Mouse (Mus musculus) retina, postnatal 7 days (tissue): ENCODE measurements around the gene Klhl24.

Source experiments
- DNase-seq: peaks from one replicate; pipeline ENCODE4 v3.0.0-alpha.2; 2012; ENCODE audit warnings: low read depth, low spot score

The Klhl24 gene

GRCm38 (mm10) chr16:20144568-20144967 is 47.2 kb downstream of the Klhl24 start:
- DNase-seq: no peak

DNA sequence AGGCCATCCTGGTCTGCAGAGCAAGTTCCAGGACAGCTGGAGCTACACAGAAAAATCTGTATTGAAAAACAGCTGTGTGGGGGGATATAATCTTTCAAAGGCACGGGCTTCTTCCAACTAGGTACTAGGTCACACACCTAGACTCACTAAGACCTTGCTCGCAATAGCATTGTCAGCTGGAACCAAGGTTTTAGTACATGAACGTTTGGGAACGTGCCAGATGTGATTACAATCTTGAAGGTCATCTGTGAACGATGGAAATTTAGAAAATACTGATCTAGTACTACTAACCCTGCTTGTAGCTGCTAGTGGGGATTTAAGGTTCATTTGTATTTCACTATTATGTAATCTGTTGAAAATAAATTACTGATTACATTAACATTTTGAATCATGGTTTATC is 54.6 kb downstream of the Klhl24 start:
- DNase-seq: no peak

DNA sequence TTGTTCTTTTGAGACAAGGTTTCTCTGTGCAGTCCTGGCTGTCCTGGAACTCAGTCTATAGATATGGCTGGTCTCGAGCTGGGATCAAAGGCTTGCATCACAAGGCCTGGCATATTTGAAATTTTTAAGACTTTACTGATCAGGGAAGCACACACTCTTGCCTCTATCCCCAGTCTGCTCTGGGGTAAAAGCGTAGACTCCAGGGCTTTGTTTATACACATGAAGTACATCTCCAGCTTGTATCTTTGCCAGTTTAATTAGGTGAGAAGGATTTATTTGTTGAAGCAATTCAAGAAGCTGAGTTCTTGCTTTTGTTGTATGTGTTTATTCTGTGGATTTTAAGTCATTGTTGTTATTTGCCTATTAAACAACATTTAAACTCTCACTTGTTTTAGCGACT is 56.4 kb downstream of the Klhl24 start:
- no peak for DNase-seq

GRCm38 (mm10) chr16:20160130-20160529 is 62.8 kb downstream of the Klhl24 start:
- no peak for DNase-seq

DNA sequence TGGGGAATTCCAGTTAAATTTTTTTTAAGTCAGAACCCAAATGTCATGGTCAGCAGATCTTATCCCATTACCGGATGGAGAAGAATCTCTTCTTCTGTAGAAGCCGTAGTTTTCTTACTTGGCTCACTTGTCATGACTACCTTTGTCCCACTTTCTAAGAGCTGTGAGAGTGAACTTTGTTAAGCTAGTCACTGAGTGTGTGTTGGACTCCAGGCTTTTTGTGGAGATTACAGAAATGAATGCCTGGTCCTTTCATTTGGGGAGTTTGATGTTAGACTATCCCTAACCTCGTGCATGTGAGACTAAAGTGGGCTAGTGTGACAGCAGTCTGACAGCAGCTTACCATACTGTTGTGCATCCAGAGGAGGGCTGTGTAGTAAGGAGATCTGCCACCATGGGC is 71.7 kb downstream of the Klhl24 start:
- DNase-seq: no peak

- no peak for DNase-seq
Observed at GRCm38 (mm10) chr16:20169471-20170106, 72.2 kb downstream of the Klhl24 start.
